Mouse (Mus musculus) intestine, embryonic 15.5 days (tissue): ENCODE measurements at regions not wholly inside any gene's neighbourhood (a gene's known extent, or its start where the extent isn't known, plus 50 kb on each side); places are given as distances from the start of the nearest gene placed in this dataset.
A peak's percentile ranks its signal among the peaks of the same experiment; 100 is the strongest.

ENCODE experiments used
- ATAC-seq: fragments of 200-750 bp; cut with Nextera tagmentation; 2 replicates; pipeline ENCODE4 v1.8.0; 2017; ENCODE audit warnings: moderate TSS enrichment, moderate library complexity
- H3K27ac ChIP-seq: fragments of 300-500 bp; sonication (generic); 2 replicates; pipeline ENCODE4 v1.5.1; 2015; ENCODE audit warnings: mild to moderate bottlenecking, inconsistent platforms
- H3K27me3 ChIP-seq: fragments of 300-500 bp; sonication (generic); replicated peaks from 2 replicates; pipeline ENCODE4 v1.6.1; 2015; ENCODE audit warnings: inconsistent platforms
- H3K36me3 ChIP-seq: fragments of 300-500 bp; sonication (generic); 2 replicates; pipeline ENCODE4 v1.6.1; 2015; ENCODE audit warnings: inconsistent platforms
- H3K4me1 ChIP-seq: fragments of 300-500 bp; sonication (generic); replicated peaks from 2 replicates; pipeline ENCODE4 v1.6.1; 2015; ENCODE audit warnings: inconsistent platforms
- H3K4me2 ChIP-seq: fragments of 300-500 bp; sonication (generic); replicated peaks from 2 replicates; pipeline ENCODE4 v1.6.1; 2015; ENCODE audit warnings: mild to moderate bottlenecking, inconsistent platforms
- H3K4me3 ChIP-seq: fragments of 300-500 bp; sonication (generic); replicated peaks from 2 replicates; pipeline ENCODE4 v1.5.1; 2015; ENCODE audit warnings: inconsistent platforms
- H3K9ac ChIP-seq: fragments of 300-500 bp; sonication (generic); 2 replicates; pipeline ENCODE4 v1.6.1; 2015; ENCODE audit warnings: inconsistent platforms
- H3K9me3 ChIP-seq: fragments of 300-500 bp; sonication (generic); 2 replicates; pipeline ENCODE4 v1.6.1; 2016; ENCODE audit warnings: inconsistent platforms
- WGBS: fragments of 180-500 bp; shearing (Covaris S2); methylation state at CpG from one replicate; pipeline ENCODE4 v1.1.7; 2015; 5-methylcytosine and 5-hydroxymethylcytosine counted together

- 89% methylated on average over 10 of the region's 10 CpGs for WGBS
These were observed 158.6 kb upstream of the 4930583I09Rik start for GRCm38 (mm10) chr17:64994483-64994882.

GRCm38 (mm10) chr17:64991262-64991661 is 155.4 kb upstream of the 4930583I09Rik start:
- Histone ChIP-seq H3K9ac (no peak overlapping the region), H3K4me2 (no peak overlapping the region), H3K4me1 (no peaks in the 10 kb centered on the region), H3K9me3 (no peaks in the 10 kb centered on the region), H3K4me3 (no peak overlapping the region), H3K27ac (no peak overlapping the region), H3K27me3 (no peaks in the 10 kb centered on the region), H3K36me3 (no peaks in the 10 kb centered on the region)
- WGBS: 91% methylated on average over 3 of the region's 3 CpGs
- no peak for ATAC-seq

More at GRCm38 (mm10) chr17:64994483-64994882, 158.6 kb upstream of the 4930583I09Rik start:
- no peak for ATAC-seq
- Histone ChIP-seq H3K36me3 (no peaks in the 10 kb centered on the region), H3K4me1 (no peaks in the 10 kb centered on the region), H3K4me3 (no peak overlapping the region), H3K27me3 (no peaks in the 10 kb centered on the region), H3K9me3 (no peaks in the 10 kb centered on the region), H3K9ac (no peak overlapping the region), H3K4me2 (no peak overlapping the region), H3K27ac (no peak overlapping the region)

- H3K4me3 ChIP-seq: no peak overlapping the region
- no peaks in the 10 kb centered on the region for H3K27me3 ChIP-seq
- H3K27ac ChIP-seq: no peak overlapping the region
- no peak overlapping the region for H3K4me2 ChIP-seq
- no peak overlapping the region for H3K9ac ChIP-seq
- no peaks in the 10 kb centered on the region for H3K9me3 ChIP-seq
- WGBS: 69% methylated on average over 14 of the region's 14 CpGs
- ATAC-seq: no peak
- H3K36me3 ChIP-seq: no peaks in the 10 kb centered on the region
- H3K4me1 ChIP-seq: no peaks in the 10 kb centered on the region
These were observed 148.6 kb upstream of the 4930583I09Rik start for GRCm38 (mm10) chr17:64984276-64985011.

- Histone ChIP-seq H3K27me3 (no peaks in the 10 kb centered on the region), H3K36me3 (no peaks in the 10 kb centered on the region), H3K4me2 (no peak overlapping the region), H3K27ac (no peak overlapping the region), H3K4me3 (no peak overlapping the region), H3K4me1 (no peaks in the 10 kb centered on the region), H3K9ac (no peak overlapping the region), H3K9me3 (no peaks in the 10 kb centered on the region)
- ATAC-seq: no peak
- WGBS: 85% methylated on average over 2 of the region's 2 CpGs
These were observed 147.6 kb upstream of the 4930583I09Rik start for GRCm38 (mm10) chr17:64983480-64983879.

GRCm38 (mm10) chr17:64964153-64964552 is 128.3 kb upstream of the 4930583I09Rik start:
- no peak overlapping the region for H3K9ac ChIP-seq
- H3K4me2 ChIP-seq: no peak overlapping the region
- no peak overlapping the region for H3K27ac ChIP-seq
- H3K9me3 ChIP-seq: no peaks in the 10 kb centered on the region
- no peaks in the 10 kb centered on the region for H3K36me3 ChIP-seq
- H3K4me3 ChIP-seq: no peak overlapping the region
- H3K4me1 ChIP-seq: no peaks in the 10 kb centered on the region
- no peaks in the 10 kb centered on the region for H3K27me3 ChIP-seq
- 77% methylated on average over 4 of the region's 4 CpGs for WGBS
- no peak for ATAC-seq

GRCm38 (mm10) chr17:64961887-64962286 is 126.0 kb upstream of the 4930583I09Rik start:
- WGBS: 50% methylated on average over 2 of the region's 2 CpGs
- ATAC-seq: no peak
- Histone ChIP-seq H3K9ac (no peak overlapping the region), H3K9me3 (no peaks in the 10 kb centered on the region), H3K4me3 (no peak overlapping the region), H3K27ac (no peak overlapping the region), H3K36me3 (no peaks in the 10 kb centered on the region), H3K4me2 (no peak overlapping the region), H3K4me1 (no peaks in the 10 kb centered on the region), H3K27me3 (no peaks in the 10 kb centered on the region)

GRCm38 (mm10) chr17:64957495-64957894 is 121.6 kb upstream of the 4930583I09Rik start:
- no peaks in the 10 kb centered on the region for H3K4me1 ChIP-seq
- ATAC-seq: no peak
- H3K9ac ChIP-seq: no peak overlapping the region
- no peaks in the 10 kb centered on the region for H3K36me3 ChIP-seq
- 55% methylated on average over 9 of the region's 9 CpGs for WGBS
- no peaks in the 10 kb centered on the region for H3K27me3 ChIP-seq
- H3K27ac ChIP-seq: no peak overlapping the region
- H3K4me2 ChIP-seq: no peak overlapping the region
- no peaks in the 10 kb centered on the region for H3K9me3 ChIP-seq
- no peak overlapping the region for H3K4me3 ChIP-seq

GRCm38 (mm10) chr17:64956506-64956905 is 120.6 kb upstream of the 4930583I09Rik start:
- H3K4me1 ChIP-seq: no peaks in the 10 kb centered on the region
- H3K4me2 ChIP-seq: no peak overlapping the region
- no peak overlapping the region for H3K4me3 ChIP-seq
- H3K9me3 ChIP-seq: no peaks in the 10 kb centered on the region
- H3K9ac ChIP-seq: no peak overlapping the region
- no peak for ATAC-seq
- no peak overlapping the region for H3K27ac ChIP-seq
- H3K36me3 ChIP-seq: no peaks in the 10 kb centered on the region
- WGBS: 87% methylated on average over 7 of the region's 7 CpGs
- no peaks in the 10 kb centered on the region for H3K27me3 ChIP-seq

- no peak overlapping the region for H3K9ac ChIP-seq
- H3K27ac ChIP-seq: no peak overlapping the region
- H3K27me3 ChIP-seq: no peaks in the 10 kb centered on the region
- 95% methylated on average over 7 of the region's 7 CpGs for WGBS
- no peak overlapping the region for H3K4me3 ChIP-seq
- H3K4me1 ChIP-seq: no peaks in the 10 kb centered on the region
- no peaks in the 10 kb centered on the region for H3K9me3 ChIP-seq
- H3K4me2 ChIP-seq: no peak overlapping the region
- ATAC-seq: no peak
- H3K36me3 ChIP-seq: no peaks in the 10 kb centered on the region
These were observed 117.4 kb upstream of the 4930583I09Rik start for GRCm38 (mm10) chr17:64953275-64953674.

- no peak overlapping the region for H3K4me2 ChIP-seq
- 0 out of 2 replicates have a peak, but pooled peaks have one; percentile 12 for ATAC-seq
- no peaks in the 10 kb centered on the region for H3K36me3 ChIP-seq
- WGBS: 52% methylated on average over 1 of the region's 1 CpGs
- no peak overlapping the region for H3K4me3 ChIP-seq
- no peak overlapping the region for H3K27ac ChIP-seq
- no peaks in the 10 kb centered on the region for H3K27me3 ChIP-seq
- H3K9me3 ChIP-seq: no peaks in the 10 kb centered on the region
- H3K9ac ChIP-seq: no peak overlapping the region
- H3K4me1 ChIP-seq: no peaks in the 10 kb centered on the region
These were observed 115.7 kb upstream of the 4930583I09Rik start for GRCm38 (mm10) chr17:64951625-64951940.

- H3K27me3 ChIP-seq: no peaks in the 10 kb centered on the region
- H3K4me3 ChIP-seq: no peak overlapping the region
- no peaks in the 10 kb centered on the region for H3K9me3 ChIP-seq
- 29% methylated on average over 6 of the region's 6 CpGs for WGBS
- H3K9ac ChIP-seq: no peak overlapping the region
- H3K4me1 ChIP-seq: no peaks in the 10 kb centered on the region
- no peak overlapping the region for H3K27ac ChIP-seq
- peak; percentile 56 for ATAC-seq
- H3K4me2 ChIP-seq: no peak overlapping the region
- H3K36me3 ChIP-seq: no peaks in the 10 kb centered on the region
These were observed 115.1 kb upstream of the 4930583I09Rik start for GRCm38 (mm10) chr17:64950802-64951624.

- H3K9me3 ChIP-seq: no peaks in the 10 kb centered on the region
- no peak overlapping the region for H3K4me2 ChIP-seq
- H3K9ac ChIP-seq: no peak overlapping the region
- no peaks in the 10 kb centered on the region for H3K4me1 ChIP-seq
- 70% methylated on average over 2 of the region's 2 CpGs for WGBS
- no peaks in the 10 kb centered on the region for H3K27me3 ChIP-seq
- no peak overlapping the region for H3K27ac ChIP-seq
- no peaks in the 10 kb centered on the region for H3K36me3 ChIP-seq
- no peak for ATAC-seq
- no peak overlapping the region for H3K4me3 ChIP-seq
These were observed 107.3 kb upstream of the 4930583I09Rik start for GRCm38 (mm10) chr17:64943213-64943612.

- Histone ChIP-seq H3K27me3 (no peaks in the 10 kb centered on the region), H3K36me3 (no peaks in the 10 kb centered on the region), H3K4me2 (no peak overlapping the region), H3K4me3 (no peak overlapping the region), H3K9me3 (no peaks in the 10 kb centered on the region), H3K4me1 (no peaks in the 10 kb centered on the region), H3K9ac (no peak overlapping the region), H3K27ac (no peak overlapping the region)
- WGBS: 95% methylated on average over 6 of the region's 6 CpGs
- no peak for ATAC-seq
These were observed 105.7 kb upstream of the 4930583I09Rik start for GRCm38 (mm10) chr17:64941555-64941954.
